Mouse (Mus musculus) retina, postnatal 7 days (tissue): Measurements from ENCODE around the gene 2900011O08Rik.
"Not testable (repeated sequence)": the region's sequence is repeated elsewhere in the genome, so short reads cannot be mapped to it uniquely, and the experiment has no call there.

Experiments used
- DNase-seq: peaks from one replicate; pipeline ENCODE4 v3.0.0-alpha.2; 2012; ENCODE audit warnings: low read depth, low spot score

2900011O08Rik gene

GRCm38 (mm10) chr16:13986574-13987478 lies at the start of gene 2900011O08Rik, which contains the start of gene Ifitm7:
Gene 2900011O08Rik (plus strand): TSS chr16:13986604.
Gene Ifitm7 (minus strand): TSS chr16:13986888.
- no peak for DNase-seq

- peak; percentile 46 for DNase-seq
Measured at GRCm38 (mm10) chr16:13940139-13940846, 46.1 kb upstream of the 2900011O08Rik start.

GRCm38 (mm10) chr16:13940847-13941395 lies 45.5 kb upstream of the 2900011O08Rik start:
- no peak for DNase-seq

- DNase-seq, result no peak
Measured at GRCm38 (mm10) chr16:13944178-13944577, 42.2 kb upstream of the 2900011O08Rik start.

- DNase-seq, result no peak
Measured at GRCm38 (mm10) chr16:13944752-13945151, 41.7 kb upstream of the 2900011O08Rik start.

- no peak for DNase-seq
Measured at GRCm38 (mm10) chr16:13945153-13945552, 41.3 kb upstream of the 2900011O08Rik start.

GRCm38 (mm10) chr16:13946306-13946705 lies 40.1 kb upstream of the 2900011O08Rik start:
- DNase-seq, result no peak

- no peak for DNase-seq
Measured at GRCm38 (mm10) chr16:13951245-13951644, 35.2 kb upstream of the 2900011O08Rik start.

GRCm38 (mm10) chr16:13962053-13962452 lies 24.4 kb upstream of the 2900011O08Rik start:
- DNase-seq, result no peak

- DNase-seq, result no peak
Measured at GRCm38 (mm10) chr16:13969096-13969495, 17.3 kb upstream of the 2900011O08Rik start.

GRCm38 (mm10) chr16:13972051-13972450 lies 14.4 kb upstream of the 2900011O08Rik start:
- DNase-seq, result no peak

- DNase-seq, result not testable (repeated sequence)
Measured at GRCm38 (mm10) chr16:13976358-13976896, 10.0 kb upstream of the 2900011O08Rik start.

GRCm38 (mm10) chr16:13977026-13977425 lies 9.4 kb upstream of the 2900011O08Rik start:
- DNase-seq, result not testable (repeated sequence)

GRCm38 (mm10) chr16:13981726-13982125 lies 4.7 kb upstream of the 2900011O08Rik start:
- not testable (repeated sequence) for DNase-seq

GRCm38 (mm10) chr16:13983161-13983560 lies 3.2 kb upstream of the 2900011O08Rik start:
- no peak for DNase-seq

- no peak for DNase-seq
Measured at GRCm38 (mm10) chr16:13986197-13986573, 219 bp upstream of the 2900011O08Rik start.

- DNase-seq, result no peak
Measured at GRCm38 (mm10) chr16:13992518-13993248, 6.3 kb downstream of the 2900011O08Rik start.

GRCm38 (mm10) chr16:13994076-13994475 lies 7.7 kb downstream of the 2900011O08Rik start:
- no peak for DNase-seq

GRCm38 (mm10) chr16:13994502-13994901 lies 8.1 kb downstream of the 2900011O08Rik start:
- DNase-seq, result no peak

- DNase-seq, result no peak
Measured at GRCm38 (mm10) chr16:14003386-14004130, 17.2 kb downstream of the 2900011O08Rik start.
